Mouse (Mus musculus) c-Kit-positive CD71-negative TER-119-negative erythroid progenitor cells, embryonic 14.5 days (primary cell): ENCODE measurements around the gene Olfr94.
"Not testable (repeated sequence)": the region's sequence is repeated elsewhere in the genome, so short reads cannot be mapped to it uniquely, and the experiment has no call there.

Experiments
- DNase-seq: peaks from one replicate; pipeline ENCODE4 v3.0.0-alpha.2; 2013; ENCODE audit warnings: low read depth

Gene Olfr94

GRCm38 (mm10) chr17:37200894-37201293, at the start of gene Olfr94:
Gene Olfr94, minus strand, starts transcription at chr17:37200994.
- DNase-seq: no peak

- no peak for DNase-seq
These were observed 49.8 kb upstream of the Olfr94 start for GRCm38 (mm10) chr17:37250544-37250943.

DNA sequence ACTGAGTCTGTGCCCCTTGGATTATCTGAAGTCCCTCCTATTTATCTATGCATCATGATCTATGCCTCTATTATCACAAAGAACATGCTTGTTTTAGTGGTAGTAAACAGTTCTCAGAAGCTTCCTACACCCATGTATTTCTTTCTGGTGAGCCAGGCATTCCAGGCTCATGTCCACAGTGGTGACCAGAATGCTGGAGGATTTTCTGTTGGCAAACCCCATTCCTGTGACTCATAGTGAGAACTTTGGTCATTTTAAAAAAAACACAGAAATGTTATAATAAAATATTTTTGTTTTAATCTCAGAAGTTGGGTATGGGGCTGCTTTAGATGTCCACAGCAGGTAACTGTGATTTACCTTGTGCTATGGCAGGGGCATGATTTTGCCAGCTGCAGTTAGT, 48.7 kb upstream of the Olfr94 start:
- no peak for DNase-seq

- no peak for DNase-seq
These were observed 45.9 kb upstream of the Olfr94 start for GRCm38 (mm10) chr17:37246715-37247114.

DNA sequence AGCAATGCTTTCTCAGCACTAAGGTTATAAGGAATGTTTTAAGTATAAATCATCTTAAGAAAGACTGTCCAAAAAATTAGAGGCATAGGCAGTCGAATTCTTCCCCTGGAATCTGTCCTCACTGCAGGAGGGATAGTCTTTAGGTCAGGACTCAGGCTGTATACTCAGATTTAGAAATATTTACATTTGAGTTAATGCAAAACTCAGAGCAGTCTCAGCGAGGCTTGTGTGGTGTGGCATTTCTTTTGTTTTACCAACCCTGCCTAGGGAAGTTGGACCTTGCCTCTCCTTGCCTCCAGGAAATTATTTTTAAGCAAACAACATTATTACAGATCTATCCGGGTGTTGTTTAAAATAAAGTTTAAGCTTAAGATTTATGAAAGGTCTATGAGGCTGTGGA, 41.4 kb upstream of the Olfr94 start:
- DNase-seq: no peak

DNA sequence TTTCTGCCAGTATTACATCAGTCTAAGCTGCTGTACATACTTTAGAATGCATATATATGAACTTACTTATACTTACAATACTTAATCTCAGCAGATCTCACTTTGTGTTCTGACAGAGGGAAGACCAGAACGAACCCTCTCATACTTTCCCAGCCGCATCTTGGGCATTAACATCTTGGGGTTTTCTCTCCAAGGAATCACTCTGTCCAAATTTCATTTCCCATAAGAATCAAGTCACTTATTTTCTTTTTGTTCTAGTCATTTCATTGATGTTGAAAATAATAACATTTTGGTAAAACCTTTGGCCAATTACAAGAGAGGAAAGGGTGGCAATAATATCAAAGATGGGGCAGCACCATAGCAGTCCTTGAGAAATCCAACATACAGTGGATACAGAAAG, 36.4 kb upstream of the Olfr94 start, which contains the start of gene Olfr97:
Gene Olfr97 (minus strand): TSS at position 101 of the 400 bp plus-strand sequence.
- DNase-seq: not testable (repeated sequence)

- no peak for DNase-seq
These were observed 21.1 kb upstream of the Olfr94 start for GRCm38 (mm10) chr17:37221879-37222278.

GRCm38 (mm10) chr17:37219846-37220245, 19.1 kb upstream of the Olfr94 start, which contains the start of gene Olfr96:
Gene Olfr96, plus strand, starts transcription at chr17:37220146.
- no peak for DNase-seq

GRCm38 (mm10) chr17:37218486-37218885, 17.7 kb upstream of the Olfr94 start:
- no peak for DNase-seq

GRCm38 (mm10) chr17:37213018-37213417, 12.2 kb upstream of the Olfr94 start, which contains the start of gene Olfr95:
Gene Olfr95, minus strand, starts transcription at chr17:37213118.
- no peak for DNase-seq

GRCm38 (mm10) chr17:37210884-37211768, 10.3 kb upstream of the Olfr94 start:
- DNase-seq: no peak

GRCm38 (mm10) chr17:37203917-37204236, 3.1 kb upstream of the Olfr94 start:
- DNase-seq: no peak

DNA sequence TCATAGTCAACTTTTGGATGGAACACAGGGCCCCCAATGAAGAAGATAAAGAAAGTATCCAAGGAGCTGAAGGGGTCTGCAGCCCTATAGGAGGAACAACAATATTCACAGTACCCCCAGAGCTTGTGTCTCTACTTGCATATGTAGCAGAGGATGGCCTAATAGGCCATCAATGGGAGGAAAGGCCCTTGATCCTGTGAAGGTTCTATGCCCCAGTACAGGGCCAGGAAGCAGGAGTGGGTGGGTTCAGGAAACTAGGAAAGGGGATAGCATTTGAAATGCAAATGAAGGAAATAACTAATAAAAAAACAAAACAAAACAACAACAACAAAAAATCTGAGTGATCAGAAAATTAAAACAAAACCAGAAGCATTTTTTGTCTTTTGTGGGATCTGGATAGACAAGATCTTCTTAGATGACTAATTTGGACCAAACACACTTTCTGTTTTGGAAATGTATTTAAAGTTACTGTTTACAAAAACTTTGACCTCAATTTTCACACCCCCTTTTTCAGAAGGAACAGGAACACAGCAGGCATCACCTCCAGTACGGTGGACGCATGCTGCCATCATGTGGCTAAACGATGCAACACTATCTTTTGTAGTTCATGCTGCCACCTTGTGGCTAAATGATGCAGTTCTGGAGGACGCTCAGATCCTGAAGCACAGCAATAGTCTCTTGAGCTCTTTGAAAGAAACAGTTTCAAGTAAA, 2.6 kb upstream of the Olfr94 start:
- peak; percentile 58 for DNase-seq

DNA sequence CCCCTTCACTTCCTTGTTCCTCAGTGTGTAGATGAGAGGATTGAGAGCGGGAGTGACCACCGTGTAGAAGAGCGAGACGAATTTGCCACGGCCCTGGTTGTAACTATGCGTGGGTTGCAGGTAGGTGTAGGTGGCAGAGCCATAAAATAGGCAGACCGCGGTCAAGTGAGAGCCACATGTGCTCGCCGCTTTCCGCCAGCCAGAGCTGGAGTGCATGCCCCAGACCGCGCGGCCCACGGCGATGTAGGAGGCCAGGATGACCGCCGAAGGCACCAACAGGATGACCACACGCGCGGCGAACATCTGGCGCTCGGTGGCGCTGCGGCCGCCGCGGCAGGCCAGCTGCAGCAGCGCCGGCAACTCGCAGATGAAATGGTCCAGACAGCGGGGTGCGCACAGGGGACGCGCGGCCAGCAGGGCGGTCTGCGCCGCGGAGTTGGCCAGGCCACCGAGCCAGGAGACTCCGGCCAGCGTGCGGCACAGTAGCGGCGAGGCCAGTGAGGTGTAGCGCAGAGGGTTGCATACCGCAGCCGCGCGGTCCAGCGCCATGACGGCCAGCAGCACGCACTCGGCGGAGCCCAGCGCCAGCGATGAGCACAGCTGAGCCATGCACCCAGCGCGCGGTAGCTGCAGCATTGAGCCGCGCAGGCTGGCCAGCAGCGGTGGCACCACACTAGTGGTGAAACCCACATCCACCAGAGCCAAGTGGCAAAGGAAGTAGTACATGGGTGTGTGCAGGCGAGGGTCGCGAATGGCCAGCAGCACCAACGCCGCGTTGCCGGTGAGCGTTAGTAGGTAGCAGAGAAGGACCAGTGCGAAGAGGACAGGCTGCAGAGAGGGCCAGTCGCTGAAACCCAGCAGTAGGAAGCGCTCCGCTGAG, 3.7 kb downstream of the Olfr94 start:
- no peak for DNase-seq

DNA sequence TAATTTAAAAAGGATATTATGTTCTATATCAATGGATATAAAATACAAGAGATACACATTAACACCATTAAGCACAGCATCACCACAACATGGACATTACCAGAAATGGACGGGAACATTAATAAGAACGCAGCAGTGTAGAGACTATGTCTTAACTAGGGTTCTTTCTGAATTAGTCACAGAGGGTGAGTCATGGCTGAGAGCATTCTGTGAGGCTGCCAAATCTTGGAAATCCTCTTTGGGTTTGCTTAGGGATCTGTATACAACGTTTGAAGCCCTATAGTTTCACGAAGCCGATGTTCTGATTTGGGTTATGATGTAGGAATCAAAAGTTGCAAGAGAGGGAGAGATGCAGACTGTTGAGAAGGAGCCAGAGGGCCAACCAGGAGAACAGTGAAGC, 6.0 kb downstream of the Olfr94 start:
- no peak for DNase-seq

- DNase-seq: no peak
These were observed 7.1 kb downstream of the Olfr94 start, which contains the start of gene Ubd for GRCm38 (mm10) chr17:37193656-37194055. Gene Ubd, plus strand, starts transcription at chr17:37193892.

- no peak for DNase-seq
These were observed 7.8 kb downstream of the Olfr94 start for GRCm38 (mm10) chr17:37193032-37193431.

- DNase-seq: no peak
These were observed 10.1 kb downstream of the Olfr94 start for GRCm38 (mm10) chr17:37190711-37191110.

DNA sequence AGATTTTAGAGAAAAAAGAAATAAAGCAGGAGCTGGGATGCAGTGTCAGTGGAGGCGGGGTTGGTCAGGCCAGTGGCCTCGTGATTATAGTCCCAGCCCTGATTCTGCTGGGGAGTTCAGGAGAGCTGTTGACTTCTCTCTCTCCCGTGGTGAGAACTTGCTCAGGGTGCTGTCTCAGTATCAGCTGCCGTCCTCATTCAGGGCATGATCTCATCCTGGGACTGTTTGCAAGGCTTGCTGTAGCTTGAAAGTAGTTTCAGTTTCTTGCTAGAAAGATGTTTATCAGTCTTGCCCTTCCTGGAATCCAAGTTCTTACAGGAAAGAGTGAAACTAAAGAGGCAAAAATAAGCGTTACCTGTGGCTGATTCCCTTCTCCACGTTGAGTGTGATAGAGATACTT, 15.3 kb downstream of the Olfr94 start:
- no peak for DNase-seq

DNA sequence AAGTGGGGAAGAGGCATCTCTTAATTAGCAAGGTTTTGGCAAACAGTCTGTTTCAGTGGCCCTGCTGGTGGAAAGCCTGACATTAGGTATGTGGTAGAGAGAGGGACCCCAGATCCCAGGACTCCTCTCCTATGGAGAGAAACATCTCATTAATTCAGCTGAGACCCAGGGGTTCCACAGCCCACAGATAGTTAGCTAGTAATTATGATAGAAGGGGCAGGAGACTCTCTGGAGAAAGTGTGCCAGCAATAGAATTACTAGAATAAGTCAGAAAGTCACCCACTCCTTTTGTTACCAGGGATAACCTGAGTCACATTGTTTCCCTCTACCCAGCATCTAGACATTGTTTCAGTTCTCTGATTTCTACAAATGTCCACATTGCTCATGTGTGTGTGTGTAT, 39.4 kb downstream of the Olfr94 start, which contains the start of gene Olfr93:
Gene Olfr93 (minus strand): TSS at position 101 of the 400 bp plus-strand sequence.
- DNase-seq: no peak
